Mouse (Mus musculus): Measurements from ENCODE around the gene 4921539E11Rik.

GRCm38 (mm10) chr4:103199086-103199485 is 91.6 kb downstream of the 4921539E11Rik start:
- TF ChIP-seq POLR2A (IDR thresholded peaks at IDR 0.05; ENCODE audit: extremely low read depth, insufficient read depth, low read length), result no peak
- no peak for TF ChIP-seq CTCF (IDR thresholded peaks at IDR 0.05; ENCODE audit: extremely low read depth, insufficient read depth, low read length)

Measured in cortical plate, adult 2 months (tissue).